9 mouse cellular contexts compared by ENCODE assay signal in genomic region chr16:18108221-18108966, GRCm38 (mm10). TPM values are rescaled to one million over a fixed set of nuclear protein-coding genes. Genes with fewer than 3 reads are reported as not detected.
DNase-seq lines count a peak whose midpoint lies in the region; ATAC-seq and TF ChIP-seq lines count a peak whose summit lies in the region.
"Had no signal": no experiment of that assay in that cellular context is flagged by ENCODE, and none has a peak within 500 bp of the region (broad histone marks: within the 10 kb centered on the region; RNA-seq: fewer than 3 reads in every experiment).

No protein-coding gene starts in this region.

- H3K4me1 ChIP-seq in heart, embryonic 10.5 days = peaks cover 9% of the 10 kb centered on the region; the same call in 1 of the 2 replicates
- peaks cover 20% of the 10 kb centered on the region for H3K4me1 ChIP-seq in limb, embryonic 13.5 days
- no peaks in the 10 kb centered on the region for H3K4me1 ChIP-seq in midbrain, embryonic 14.5 days (ENCODE audit: control insufficient read depth, insufficient read depth, low read length)
- peaks cover 6% of the 10 kb centered on the region; the same call in 1 of the 2 replicates for H3K4me1 ChIP-seq in small intestine, adult 2 months (ENCODE audit: control insufficient read depth, insufficient read depth, insufficient read length, low read length)

- 0 out of 2 replicates have a peak, but pooled peaks cover 3% of the 10 kb centered on the region for H3K27me3 ChIP-seq in heart, embryonic 10.5 days (ENCODE audit: insufficient read depth, poor library complexity, severe bottlenecking)
- no peaks in the 10 kb centered on the region for H3K27me3 ChIP-seq in limb, embryonic 13.5 days
- H3K27me3 ChIP-seq in midbrain, embryonic 14.5 days (ENCODE audit: control insufficient read depth, insufficient read depth, low read length) = no peaks in the 10 kb centered on the region
- no peaks in the 10 kb centered on the region for H3K27me3 ChIP-seq in small intestine, adult 2 months (ENCODE audit: control insufficient read depth, insufficient read depth, low read length)
- H3K27me3 ChIP-seq: heart, embryonic 13.5 days had no signal

- no peak for TF ChIP-seq POLR2A in small intestine, adult 2 months (IDR thresholded peaks at IDR 0.05; ENCODE audit: low read depth, low read length)

- no peak overlapping the region for H3K27ac ChIP-seq in heart, embryonic 10.5 days
- H3K27ac ChIP-seq in limb, embryonic 13.5 days = no peak overlapping the region
- no peak overlapping the region for H3K27ac ChIP-seq in midbrain, embryonic 14.5 days (replicated peaks; ENCODE audit: low read depth, low read length)
- no peak overlapping the region for H3K27ac ChIP-seq in small intestine, adult 2 months (ENCODE audit: insufficient read depth, low read depth, low read length)
- H3K27ac ChIP-seq: heart, embryonic 13.5 days had no signal

- no peaks in the 10 kb centered on the region for H3K36me3 ChIP-seq in heart, embryonic 10.5 days
- H3K36me3 ChIP-seq in limb, embryonic 13.5 days = no peaks in the 10 kb centered on the region
- H3K36me3 ChIP-seq in midbrain, embryonic 14.5 days (ENCODE audit: control insufficient read depth, insufficient read depth, low read length) = no peaks in the 10 kb centered on the region
- H3K36me3 ChIP-seq in small intestine, adult 2 months (ENCODE audit: control insufficient read depth, insufficient read depth, low read length) = no peaks in the 10 kb centered on the region
- H3K36me3 ChIP-seq: heart, embryonic 13.5 days had no signal

- H3K9me3 ChIP-seq in heart, embryonic 10.5 days = peaks cover 9% of the 10 kb centered on the region
- H3K9me3 ChIP-seq in limb, embryonic 13.5 days = peaks cover 13% of the 10 kb centered on the region
- no peaks in the 10 kb centered on the region for H3K9me3 ChIP-seq in midbrain, embryonic 14.5 days (ENCODE audit: control insufficient read depth, low read length)

- H3K9ac ChIP-seq in limb, embryonic 13.5 days = no peak overlapping the region
- no peak overlapping the region for H3K9ac ChIP-seq in midbrain, embryonic 14.5 days (replicated peaks; ENCODE audit: low read length)
- H3K9ac ChIP-seq: heart, embryonic 13.5 days had no signal

- TF ChIP-seq CTCF in small intestine, adult 2 months (IDR thresholded peaks at IDR 0.05; ENCODE audit: extremely low read depth, insufficient read length, insufficient replicate concordance, low read depth, low read length) = peak; percentile 80; the same call in 1 of the 2 replicates

- peak; percentile 54 to 78 for DNase-seq in heart, adult 18-20 months
- no peak for DNase-seq in heart, embryonic 10.5 days (ENCODE audit: low spot score)
- peak; percentile 91 to 92 for DNase-seq in cerebellum, postnatal 10 days
- peak; percentile 66 to 74 for DNase-seq in gastrocnemius, adult 8-10 months (ENCODE audit: low spot score in 2 of 2)
- DNase-seq in kidney, adult 11 months = peak; percentile 83
- peak; percentile 84 for DNase-seq in midbrain, embryonic 14.5 days

- H3K4me2 ChIP-seq in limb, embryonic 13.5 days (replicated peaks) = no peak overlapping the region
- H3K4me2 ChIP-seq in midbrain, embryonic 14.5 days (ENCODE audit: low read length) = no peak overlapping the region
- H3K4me2 ChIP-seq: heart, embryonic 13.5 days had no signal

- H3K4me3 ChIP-seq in heart, embryonic 10.5 days = no peak overlapping the region
- no peak overlapping the region for H3K4me3 ChIP-seq in limb, embryonic 13.5 days
- H3K4me3 ChIP-seq in midbrain, embryonic 14.5 days (replicated peaks; ENCODE audit: low read depth, low read length) = no peak overlapping the region
- no peak overlapping the region for H3K4me3 ChIP-seq in small intestine, adult 2 months (ENCODE audit: low read depth, low read length)
- H3K4me3 ChIP-seq: heart, embryonic 13.5 days had no signal

- WGBS in heart, embryonic 10.5 days = 52% methylated on average over 5 of the region's 5 CpGs
- WGBS in limb, embryonic 13.5 days = 57% methylated on average over 5 of the region's 5 CpGs
- WGBS in midbrain, embryonic 14.5 days = 57% methylated on average over 5 of the region's 5 CpGs
- 58% methylated on average over 5 of the region's 5 CpGs for WGBS in small intestine, adult 2 months

- peak; percentile 20; the same call in 1 of the 2 replicates for ATAC-seq in limb, embryonic 13.5 days (ENCODE audit: low FRiP score, low read depth)
- peak; percentile 77; the same call in 1 of the 2 replicates for ATAC-seq in midbrain, embryonic 14.5 days (ENCODE audit: low FRiP score, low TSS enrichment)

RNA-seq across cellular contexts. Expression of gene Prodh, which starts 18.4 kb away (rescaled TPM):
- 10 to 100 TPM; 12.3 to 17.9 TPM for total RNA-seq in heart, adult 18-20 months (2021)
- polyA plus RNA-seq in heart, embryonic 10.5 days (2016; fragmentation: Nextera tagmentation; extraction: Ambion mirVana) = 14.2 and 16.0 TPM in 2 replicates
- total RNA-seq in gastrocnemius, adult 8-10 months (2022) = 10 to 100 TPM in 2 of 4 experiments, 1 to 10 TPM in 2; 7.8 to 16.8 (median 9.7) TPM
- 8.8 and 9.5 TPM in 2 replicates for polyA plus RNA-seq in limb, embryonic 13.5 days (2015; fragmentation: Nextera tagmentation; extraction: Ambion mirVana)
- polyA plus RNA-seq in midbrain, embryonic 14.5 days (2014; fragmentation: Nextera tagmentation; extraction: Ambion mirVana) = 3.3 and 4.0 TPM in 2 replicates
- polyA plus RNA-seq in small intestine, adult 2 months (2012; rRNA removed) = 26.1 and 89.7 TPM in 2 replicates

RNA-seq across cellular contexts. Expression of gene Rtn4r, which starts 19.0 kb away (rescaled TPM):
- 1 to 10 TPM; 3.6 to 5.5 TPM for total RNA-seq in heart, adult 18-20 months (2021)
- 0.31 and 0.79 TPM in 2 replicates for polyA plus RNA-seq in heart, embryonic 10.5 days (2016; fragmentation: Nextera tagmentation; extraction: Ambion mirVana)
- under 1 TPM in 1 of 4 experiments, not detected in 3; 0.15 TPM for total RNA-seq in gastrocnemius, adult 8-10 months (2022)
- polyA plus RNA-seq in limb, embryonic 13.5 days (2015; fragmentation: Nextera tagmentation; extraction: Ambion mirVana) = 6.4 and 6.5 TPM in 2 replicates
- 18.6 and 28.6 TPM in 2 replicates for polyA plus RNA-seq in midbrain, embryonic 14.5 days (2014; fragmentation: Nextera tagmentation; extraction: Ambion mirVana)
- 8.4 and 21.9 TPM in 2 replicates for polyA plus RNA-seq in small intestine, adult 2 months (2012; rRNA removed)

RNA-seq across cellular contexts. Expression of gene Dgcr6, which starts 55.7 kb away (rescaled TPM):
- total RNA-seq in heart, adult 18-20 months (2021) = 10 to 100 TPM; 41.8 to 42.0 TPM
- 73.8 and 97.3 TPM in 2 replicates for polyA plus RNA-seq in heart, embryonic 10.5 days (2016; fragmentation: Nextera tagmentation; extraction: Ambion mirVana)
- total RNA-seq in gastrocnemius, adult 8-10 months (2022) = 10 to 100 TPM; 48.2 to 56.8 (median 51.2) TPM
- polyA plus RNA-seq in limb, embryonic 13.5 days (2015; fragmentation: Nextera tagmentation; extraction: Ambion mirVana) = 113 and 115 TPM in 2 replicates
- 157 and 187 TPM in 2 replicates for polyA plus RNA-seq in midbrain, embryonic 14.5 days (2014; fragmentation: Nextera tagmentation; extraction: Ambion mirVana)
- polyA plus RNA-seq in small intestine, adult 2 months (2012; rRNA removed) = 50.0 and 147 TPM in 2 replicates
